Mouse (Mus musculus) MEL (cell line): ENCODE measurements at regions not wholly inside any gene's neighbourhood (a gene's known extent, or its start where the extent isn't known, plus 50 kb on each side); places are given as distances from the start of the nearest gene placed in this dataset.

Source experiments
- DNase-seq: peaks from one replicate; pipeline ENCODE4 v3.0.0; 2011; ENCODE audit warnings: low read depth, low spot score
- H3K27ac ChIP-seq: 2 replicates; pipeline ENCODE4 v1.5.1; 2012; ENCODE audit warnings: low read depth, mild to moderate bottlenecking, control low read depth, low read length, moderate library complexity; ENCODE audit not compliant: control insufficient read depth
- H3K27me3 ChIP-seq, 2 experiments: fragments of 150-350 bp in 1 of 2; sonication (generic) in 1 of 2; 2 replicates each; pipeline ENCODE4 v1.6.1; 2012; ENCODE audit warnings: low read length in 2 of 2, mild to moderate bottlenecking in 2 of 2, improper control_type of control experiment in 1 of 2, moderate library complexity in 1 of 2; ENCODE audit not compliant: insufficient read depth in 2 of 2, control insufficient read depth in 1 of 2
- H3K36me3 ChIP-seq, 2 experiments: 2 replicates each; pipeline ENCODE4 v1.6.1; 2012 to 2014; ENCODE audit warnings: low read length in 2 of 2, improper control_type of control experiment in 1 of 2, inconsistent platforms in 1 of 2, mild to moderate bottlenecking in 1 of 2; ENCODE audit not compliant: insufficient read depth in 2 of 2, control insufficient read depth in 1 of 2
- H3K4me1 ChIP-seq, 2 experiments: fragments of 150-350 bp in 1 of 2; sonication (generic) in 1 of 2; 2 replicates each; pipeline ENCODE4 v1.6.1; 2012; ENCODE audit warnings: low read length in 2 of 2, improper control_type of control experiment in 1 of 2, mild to moderate bottlenecking in 1 of 2; ENCODE audit not compliant: insufficient read depth in 2 of 2, control insufficient read depth in 1 of 2
- H3K4me3 ChIP-seq, 2 experiments: fragments of 150-350 bp in 1 of 2; sonication (generic) in 1 of 2; 2 replicates each; pipeline ENCODE4 v1.5.1; 2012; ENCODE audit warnings: low read depth in 2 of 2, low read length in 2 of 2, mild to moderate bottlenecking in 2 of 2, moderate library complexity in 2 of 2, control low read depth in 1 of 2, improper control_type of control experiment in 1 of 2; ENCODE audit not compliant: control insufficient read depth in 1 of 2, insufficient read depth in 1 of 2
- H3K79me2 ChIP-seq: 2 replicates; pipeline ENCODE4 v1.6.1; 2012; ENCODE audit warnings: mild to moderate bottlenecking, low read length, moderate library complexity; ENCODE audit not compliant: control insufficient read depth, poor library complexity, insufficient read depth
- H3K9ac ChIP-seq: 2 replicates; pipeline ENCODE4 v1.6.1; 2012; ENCODE audit warnings: low read depth, mild to moderate bottlenecking, control low read depth, low read length, moderate library complexity; ENCODE audit not compliant: control insufficient read depth, poor library complexity, severe bottlenecking
- H3K9me3 ChIP-seq: fragments of 150-350 bp; sonication (generic); replicated peaks from 2 replicates; pipeline ENCODE4 v1.6.1; 2012; ENCODE audit warnings: mild to moderate bottlenecking, low read length, improper control_type of control experiment, moderate library complexity; ENCODE audit not compliant: insufficient read depth
- CHD2 ChIP-seq: IDR thresholded peaks from 2 replicates; pipeline ENCODE4 v1.6.1; 2011; ENCODE audit warnings: low read length, improper control_type of control experiment
- CTCF ChIP-seq, 3 experiments: IDR thresholded peaks in 2 of 3; conservative IDR thresholded peaks in 1 of 3; 2 replicates each; pipeline ENCODE4 v1.5.1; 2011 to 2012; ENCODE audit warnings: low read length in 3 of 3, low read depth in 2 of 3, mild to moderate bottlenecking in 2 of 3, improper control_type of control experiment in 1 of 3, inconsistent platforms in 1 of 3, mixed read lengths in 1 of 3, moderate library complexity in 1 of 3; ENCODE audit not compliant: control insufficient read depth in 1 of 3, insufficient read depth in 1 of 3, poor library complexity in 1 of 3, severe bottlenecking in 1 of 3
- E2F4 ChIP-seq: IDR thresholded peaks from 2 replicates; pipeline ENCODE4 v1.6.1; 2011; ENCODE audit warnings: low read depth, low read length, improper control_type of control experiment, borderline replicate concordance
- EP300 ChIP-seq, 2 experiments: IDR thresholded peaks; 2 replicates each; pipeline ENCODE4 v1.6.1; 2011; ENCODE audit warnings: improper control_type of control experiment in 2 of 2, low read length in 2 of 2, low read depth in 1 of 2, mild to moderate bottlenecking in 1 of 2
- ETS1 ChIP-seq: IDR thresholded peaks from 2 replicates; pipeline ENCODE4 v1.6.1; 2012; ENCODE audit warnings: low read depth, mild to moderate bottlenecking, inconsistent platforms, low read length, improper control_type of control experiment, moderate library complexity
- GATA1 ChIP-seq: IDR thresholded peaks from 2 replicates; pipeline ENCODE4 v1.6.1; 2011; ENCODE audit warnings: low read depth, low read length, improper control_type of control experiment
- JUND ChIP-seq: IDR thresholded peaks from 2 replicates; pipeline ENCODE4 v1.6.1; 2011; ENCODE audit warnings: low read depth, mild to moderate bottlenecking, improper control_type of control experiment, low read length
- MAFK ChIP-seq: IDR thresholded peaks from 2 replicates; pipeline ENCODE4 v1.6.1; 2011; ENCODE audit warnings: low read depth, mild to moderate bottlenecking, low read length, improper control_type of control experiment, borderline replicate concordance
- MAX ChIP-seq: IDR thresholded peaks from 2 replicates; pipeline ENCODE4 v1.6.1; 2011; ENCODE audit warnings: low read length, improper control_type of control experiment
- MAZ ChIP-seq: IDR thresholded peaks from 2 replicates; pipeline ENCODE4 v1.6.1; 2012; ENCODE audit warnings: low read depth, mild to moderate bottlenecking, inconsistent platforms, low read length, improper control_type of control experiment
- MXI1 ChIP-seq: IDR thresholded peaks from 2 replicates; pipeline ENCODE4 v1.6.1; 2011; ENCODE audit warnings: mild to moderate bottlenecking, low read depth, low read length, improper control_type of control experiment
- NELFE ChIP-seq: IDR thresholded peaks from 2 replicates; pipeline ENCODE4 v1.6.1; 2011; ENCODE audit warnings: low read depth, low read length, improper control_type of control experiment
- POLR2AphosphoS2 ChIP-seq: IDR thresholded peaks from 2 replicates; pipeline ENCODE4 v1.6.1; 2011; ENCODE audit warnings: low read length, improper control_type of control experiment
- POLR2AphosphoS5 ChIP-seq: IDR thresholded peaks from 2 replicates; pipeline ENCODE4 v1.6.1; 2012; ENCODE audit warnings: low read depth, borderline replicate concordance, mild to moderate bottlenecking, inconsistent platforms, low read length, moderate library complexity, mixed read lengths
- RAD21 ChIP-seq: IDR thresholded peaks from 2 replicates; pipeline ENCODE4 v1.6.1; 2011; ENCODE audit warnings: mild to moderate bottlenecking, low read depth, low read length, improper control_type of control experiment
- RCOR1 ChIP-seq: IDR thresholded peaks from 2 replicates; pipeline ENCODE4 v1.6.1; 2012; ENCODE audit warnings: low read depth, mild to moderate bottlenecking, inconsistent platforms, low read length, improper control_type of control experiment
- SIN3A ChIP-seq: IDR thresholded peaks from 2 replicates; pipeline ENCODE4 v1.6.1; 2012; ENCODE audit warnings: low read length, improper control_type of control experiment, inconsistent platforms
- SMC3 ChIP-seq: IDR thresholded peaks from 2 replicates; pipeline ENCODE4 v1.6.1; 2011; ENCODE audit warnings: low read depth, low read length, improper control_type of control experiment
- TBP ChIP-seq: IDR thresholded peaks from 2 replicates; pipeline ENCODE4 v1.8.0; 2011; ENCODE audit warnings: low read depth, low read length, improper control_type of control experiment
- UBTF ChIP-seq: IDR thresholded peaks from 2 replicates; pipeline ENCODE4 v1.6.1; 2012; ENCODE audit warnings: low read depth, mild to moderate bottlenecking, inconsistent platforms, low read length, improper control_type of control experiment, moderate library complexity, borderline replicate concordance; ENCODE audit not compliant: insufficient read depth
- USF1 ChIP-seq: IDR thresholded peaks from 2 replicates; pipeline ENCODE4 v1.6.1; 2014; ENCODE audit warnings: low read depth, mild to moderate bottlenecking, inconsistent platforms, low read length, improper control_type of control experiment, moderate library complexity
- ZKSCAN1 ChIP-seq: IDR thresholded peaks from 2 replicates; pipeline ENCODE4 v1.6.1; 2012; ENCODE audit warnings: low read depth, mild to moderate bottlenecking, inconsistent platforms, low read length, improper control_type of control experiment, moderate library complexity

- H3K4me3 ChIP-seq, result no peak overlapping the region
- no peak for TF ChIP-seq JUND
- no peak for TF ChIP-seq USF1
- TF ChIP-seq GATA1, result no peak
- TF ChIP-seq MAFK, result no peak
- no peak for TF ChIP-seq E2F4
- TF ChIP-seq TBP, result no peak
- no peak for TF ChIP-seq ZKSCAN1
- TF ChIP-seq POLR2AphosphoS2, result no peak
- no peak for TF ChIP-seq CTCF (IDR thresholded peaks at IDR 0.05 in 2 of 3, conservative IDR thresholded peaks at IDR 0.05 in 1 of 3; ENCODE audit: control insufficient read depth in 1 of 3, insufficient read depth in 1 of 3, low read depth in 2 of 3, low read length in 3 of 3, poor library complexity in 1 of 3, severe bottlenecking in 1 of 3)
- TF ChIP-seq CHD2, result no peak
- TF ChIP-seq ETS1, result no peak
Observed at GRCm38 (mm10) chr4:89062384-89062783, 74.5 kb upstream of the Mtap start.

GRCm38 (mm10) chr4:89061619-89062018, 75.3 kb upstream of the Mtap start:
- TF ChIP-seq GATA1 (no peak), SMC3 (no peak), ZKSCAN1 (no peak), CHD2 (no peak), RCOR1 (no peak), POLR2AphosphoS5 (no peak), MAFK (no peak), MXI1 (no peak), NELFE (no peak), SIN3A (no peak), RAD21 (no peak), MAX (no peak), EP300 (IDR thresholded peaks at IDR 0.05; ENCODE audit: low read depth in 1 of 2, low read length in 2 of 2) (no peak), JUND (no peak), CTCF (IDR thresholded peaks at IDR 0.05 in 2 of 3, conservative IDR thresholded peaks at IDR 0.05 in 1 of 3; ENCODE audit: control insufficient read depth in 1 of 3, insufficient read depth in 1 of 3, low read depth in 2 of 3, low read length in 3 of 3, poor library complexity in 1 of 3, severe bottlenecking in 1 of 3) (no peak), UBTF (no peak), MAZ (no peak)
- TF ChIP-seq, all 39 proteins: peak for 0
- Histone ChIP-seq H3K27me3 (no peaks in the 10 kb centered on the region), H3K27ac (no peak overlapping the region), H3K36me3 (peaks cover 0 to 15% of the 10 kb centered on the region in 2 experiments; a peak in 2 of 4 replicates), H3K9me3 (no peaks in the 10 kb centered on the region), H3K79me2 (no peaks in the 10 kb centered on the region), H3K4me3 (no peak overlapping the region), H3K4me1 (peaks cover 12 to 13% of the 10 kb centered on the region in 2 experiments), H3K9ac (no peak overlapping the region)
- no peak for DNase-seq

More at GRCm38 (mm10) chr4:89062384-89062783, 74.5 kb upstream of the Mtap start:
- Histone ChIP-seq H3K4me1 (peaks cover 5 to 6% of the 10 kb centered on the region in 2 experiments), H3K9me3 (no peaks in the 10 kb centered on the region), H3K9ac (no peak overlapping the region), H3K27ac (no peak overlapping the region), H3K36me3 (peaks cover 0 to 7% of the 10 kb centered on the region in 2 experiments; a peak in 2 of 4 replicates), H3K27me3 (no peaks in the 10 kb centered on the region), H3K79me2 (no peaks in the 10 kb centered on the region)
- DNase-seq, result no peak
